Comparison of ENCODE assay signal across 13 mouse cellular contexts in genomic region chr17:31242764-31243163, GRCm38 (mm10). TPM values are rescaled to one million over a fixed set of nuclear protein-coding genes. Genes with fewer than 3 reads are reported as not detected.
DNase-seq lines count a peak whose midpoint lies in the region; ATAC-seq and TF ChIP-seq lines count a peak whose summit lies in the region.
"Had no signal": no experiment of that assay in that cellular context is flagged by ENCODE, and none has a peak within 500 bp of the region (broad histone marks: within the 10 kb centered on the region; RNA-seq: fewer than 3 reads in every experiment).

No protein-coding gene starts in this region.

- no peak for DNase-seq in forebrain, postnatal 0 days
- no peak for DNase-seq in forebrain, embryonic 11.5 days (ENCODE audit: low spot score)
- no peak for DNase-seq in lung, adult 2 months
- no peak for DNase-seq in lung, adult 18-20 months
- peak; percentile 68 for DNase-seq in splenic B cell, adult 2 months (ENCODE audit: low read depth, low spot score)
- no peak for DNase-seq in frontal cortex, postnatal 10 days (ENCODE audit: low spot score in 2 of 2)

- H3K4me1 ChIP-seq in forebrain, postnatal 0 days (ENCODE audit: insufficient read depth), result no peaks in the 10 kb centered on the region
- no peaks in the 10 kb centered on the region for H3K4me1 ChIP-seq in forebrain, embryonic 11.5 days (replicated peaks; ENCODE audit: control insufficient read depth, insufficient read depth, low read length)
- H3K4me1 ChIP-seq in lung, adult 2 months (ENCODE audit: control insufficient read depth, insufficient read depth, low read length), result no peaks in the 10 kb centered on the region
- H3K4me1 ChIP-seq in ES-Bruce4 (ENCODE audit: control insufficient read depth, insufficient read depth, low read length), result no peaks in the 10 kb centered on the region
- H3K4me1 ChIP-seq: hindbrain, embryonic 15.5 days had no signal

- H3K9me3 ChIP-seq in forebrain, postnatal 0 days (ENCODE audit: low read length), result no peaks in the 10 kb centered on the region
- H3K9me3 ChIP-seq in forebrain, embryonic 11.5 days (ENCODE audit: control insufficient read depth, low read length), result no peaks in the 10 kb centered on the region
- no peaks in the 10 kb centered on the region for H3K9me3 ChIP-seq in ES-Bruce4 (replicated peaks; ENCODE audit: control insufficient read depth, insufficient read depth, low read length, poor library complexity, severe bottlenecking)
- H3K9me3 ChIP-seq: hindbrain, embryonic 15.5 days had no signal

- H3K27me3 ChIP-seq in forebrain, postnatal 0 days (ENCODE audit: insufficient read depth, low read length), result no peaks in the 10 kb centered on the region
- no peaks in the 10 kb centered on the region for H3K27me3 ChIP-seq in forebrain, embryonic 11.5 days (ENCODE audit: control insufficient read depth, insufficient read depth, low read length)
- no peaks in the 10 kb centered on the region for H3K27me3 ChIP-seq in ES-Bruce4 (ENCODE audit: control insufficient read depth, insufficient read depth, low read length, poor library complexity, severe bottlenecking)
- H3K27me3 ChIP-seq in splenic B cell, adult 2 months (ENCODE audit: control insufficient read depth, insufficient read depth, low read length, poor library complexity, severe bottlenecking), result no peaks in the 10 kb centered on the region
- H3K27me3 ChIP-seq: hindbrain, embryonic 15.5 days had no signal

- H3K4me2 ChIP-seq in forebrain, postnatal 0 days (ENCODE audit: low read depth), result no peak overlapping the region
- no peak overlapping the region for H3K4me2 ChIP-seq in forebrain, embryonic 11.5 days (ENCODE audit: low read depth, low read length, severe bottlenecking)
- H3K4me2 ChIP-seq: hindbrain, embryonic 15.5 days had no signal

- TF ChIP-seq CTCF in forebrain, postnatal 0 days (IDR thresholded peaks at IDR 0.05; ENCODE audit: low read depth), result peak; percentile 36; the same call in 1 of the 2 replicates
- TF ChIP-seq CTCF in lung, adult 2 months (IDR thresholded peaks at IDR 0.05; ENCODE audit: insufficient read depth, low read length), result peak; percentile 34
- peak; percentile 65 for TF ChIP-seq CTCF in ES-Bruce4 (IDR thresholded peaks at IDR 0.05; ENCODE audit: low read depth, low read length)

- no peak overlapping the region for H3K9ac ChIP-seq in forebrain, postnatal 0 days
- no peak overlapping the region for H3K9ac ChIP-seq in forebrain, embryonic 11.5 days (ENCODE audit: low read length)
- no peak overlapping the region for H3K9ac ChIP-seq in ES-Bruce4 (ENCODE audit: low read depth, poor library complexity, severe bottlenecking)
- H3K9ac ChIP-seq: hindbrain, embryonic 15.5 days had no signal

- WGBS in forebrain, postnatal 0 days, result 0% methylated on average over 1 of the region's 1 CpGs
- 0% methylated on average over 1 of the region's 1 CpGs for WGBS in forebrain, embryonic 11.5 days
- 0% methylated on average over 1 of the region's 1 CpGs for WGBS in lung, adult 2 months

- TF ChIP-seq EP300 in ES-Bruce4 (IDR thresholded peaks at IDR 0.05; ENCODE audit: insufficient read depth, low read depth, low read length), result no peak

- no peak for TF ChIP-seq POLR2A in lung, adult 2 months (IDR thresholded peaks at IDR 0.05; ENCODE audit: borderline replicate concordance, extremely low read depth, low read depth, low read length)
- no peak for TF ChIP-seq POLR2A in ES-Bruce4 (IDR thresholded peaks at IDR 0.05; ENCODE audit: insufficient read depth, low read length)

- no peaks in the 10 kb centered on the region for H3K36me3 ChIP-seq in forebrain, postnatal 0 days (ENCODE audit: insufficient read depth)
- no peaks in the 10 kb centered on the region for H3K36me3 ChIP-seq in forebrain, embryonic 11.5 days (ENCODE audit: control insufficient read depth, insufficient read depth, low read length)
- no peaks in the 10 kb centered on the region for H3K36me3 ChIP-seq in ES-Bruce4 (ENCODE audit: control insufficient read depth, insufficient read depth, low read length, poor library complexity, severe bottlenecking)
- no peaks in the 10 kb centered on the region for H3K36me3 ChIP-seq in splenic B cell, adult 2 months (ENCODE audit: control insufficient read depth, insufficient read depth, low read length, poor library complexity, severe bottlenecking)
- H3K36me3 ChIP-seq: G1E; hindbrain, embryonic 15.5 days had no signal

- no peak for ATAC-seq in forebrain, postnatal 0 days
- no peak for ATAC-seq in forebrain, embryonic 11.5 days (replicated peaks; ENCODE audit: low FRiP score)
- ATAC-seq in erythroid progenitor cell, adult 5-6 weeks (replicated peaks; ENCODE audit: low FRiP score, poor library complexity, severe bottlenecking), result no peak

- no peak overlapping the region for H3K4me3 ChIP-seq in forebrain, postnatal 0 days (ENCODE audit: low read depth, low read length)
- H3K4me3 ChIP-seq in forebrain, embryonic 11.5 days (ENCODE audit: low read depth, low read length), result no peak overlapping the region
- no peak overlapping the region for H3K4me3 ChIP-seq in lung, adult 2 months (replicated peaks; ENCODE audit: extremely low read depth, low read depth, low read length)
- no peak overlapping the region for H3K4me3 ChIP-seq in ES-Bruce4 (ENCODE audit: low read depth, low read length)
- H3K4me3 ChIP-seq: hindbrain, embryonic 15.5 days had no signal

- no peak overlapping the region for H3K27ac ChIP-seq in forebrain, postnatal 0 days (ENCODE audit: low read depth, low read length)
- no peak overlapping the region for H3K27ac ChIP-seq in forebrain, embryonic 11.5 days (ENCODE audit: low read depth, low read length)
- no peak overlapping the region for H3K27ac ChIP-seq in ES-Bruce4 (ENCODE audit: insufficient read depth, low read length)
- H3K27ac ChIP-seq: hindbrain, embryonic 15.5 days had no signal

RNA-seq across cellular contexts. Expression of gene Rsph1, which starts 34.4 kb away (rescaled TPM):
- 2.8 and 6.0 TPM in 2 replicates for total RNA-seq in forebrain, postnatal 0 days (2014; rRNA removed)
- 6.9 and 11.3 TPM in 2 replicates for polyA plus RNA-seq in forebrain, postnatal 0 days (2015; fragmentation: Nextera tagmentation; extraction: Ambion mirVana)
- 2.1 and 2.6 TPM in 2 replicates for polyA plus RNA-seq in forebrain, embryonic 11.5 days (2014; fragmentation: Nextera tagmentation; extraction: Ambion mirVana)
- polyA plus RNA-seq in lung, adult 2 months (2012; rRNA removed), result 6.9 and 11.7 TPM in 2 replicates
- polyA plus RNA-seq in ES-Bruce4 (2011; ENCODE audit: insufficient read depth, insufficient read length, low read depth, missing spikeins), result 11.3 and 11.5 TPM in 2 replicates
- 4.0 TPM in 1 of 2 replicates, not detected in the other for total RNA-seq in erythroid progenitor cell, adult 5-6 weeks (2015; ENCODE audit: low replicate concordance)
- total RNA-seq in erythroid progenitor cell, adult 5-6 weeks (2017; ENCODE audit: low replicate concordance), result not detected in 2 replicates
- total RNA-seq: G1E had no signal
- polyA plus RNA-seq: G1E had no signal

RNA-seq across cellular contexts. Expression of gene Ubash3a, which starts 35.1 kb away (rescaled TPM):
- total RNA-seq in forebrain, postnatal 0 days (2014; rRNA removed), result 0.14 and 0.54 TPM in 2 replicates
- not detected in 2 replicates for polyA plus RNA-seq in forebrain, postnatal 0 days (2015; fragmentation: Nextera tagmentation; extraction: Ambion mirVana)
- polyA plus RNA-seq in forebrain, embryonic 11.5 days (2014; fragmentation: Nextera tagmentation; extraction: Ambion mirVana), result 0.27 and 0.79 TPM in 2 replicates
- polyA plus RNA-seq in lung, adult 2 months (2012; rRNA removed), result 0.63 and 1.1 TPM in 2 replicates
- polyA plus RNA-seq in ES-Bruce4 (2011; ENCODE audit: insufficient read depth, insufficient read length, low read depth, missing spikeins), result 3.5 and 4.4 TPM in 2 replicates
- total RNA-seq in erythroid progenitor cell, adult 5-6 weeks (2015; ENCODE audit: low replicate concordance), result 5.0 and 6.8 TPM in 2 replicates
- total RNA-seq in erythroid progenitor cell, adult 5-6 weeks (2017; ENCODE audit: low replicate concordance), result 1.8 and 12.2 TPM in 2 replicates
- total RNA-seq: left cerebral cortex, adult 8-10 months had no signal
- polyA plus RNA-seq: G1E; hindbrain, embryonic 15.5 days had no signal

RNA-seq across cellular contexts. Expression of gene Slc37a1, which starts 43.8 kb away (rescaled TPM):
- total RNA-seq in forebrain, postnatal 0 days (2014; rRNA removed), result 10.0 and 15.3 TPM in 2 replicates
- 4.7 and 6.7 TPM in 2 replicates for polyA plus RNA-seq in forebrain, postnatal 0 days (2015; fragmentation: Nextera tagmentation; extraction: Ambion mirVana)
- 5.8 and 6.0 TPM in 2 replicates for polyA plus RNA-seq in forebrain, embryonic 11.5 days (2014; fragmentation: Nextera tagmentation; extraction: Ambion mirVana)
- 51.1 and 54.3 TPM in 2 replicates for polyA plus RNA-seq in lung, adult 2 months (2012; rRNA removed)
- 13.4 and 14.6 TPM in 2 replicates for polyA plus RNA-seq in ES-Bruce4 (2011; ENCODE audit: insufficient read depth, insufficient read length, low read depth, missing spikeins)
- 2.5 and 4.7 TPM in 2 replicates for total RNA-seq in erythroid progenitor cell, adult 5-6 weeks (2015; ENCODE audit: low replicate concordance)
- 0.23 and 1.2 TPM in 2 replicates for total RNA-seq in erythroid progenitor cell, adult 5-6 weeks (2017; ENCODE audit: low replicate concordance)
- polyA plus RNA-seq: G1E had no signal

RNA-seq across cellular contexts. Expression of gene Tmprss3, which starts 44.0 kb away (rescaled TPM):
- total RNA-seq in forebrain, postnatal 0 days (2014; rRNA removed), result not detected in 2 replicates
- polyA plus RNA-seq in forebrain, postnatal 0 days (2015; fragmentation: Nextera tagmentation; extraction: Ambion mirVana), result not detected in 2 replicates
- not detected in 2 replicates for polyA plus RNA-seq in forebrain, embryonic 11.5 days (2014; fragmentation: Nextera tagmentation; extraction: Ambion mirVana)
- polyA plus RNA-seq in lung, adult 2 months (2012; rRNA removed), result 0.05 and 0.11 TPM in 2 replicates
- polyA plus RNA-seq in ES-Bruce4 (2011; ENCODE audit: insufficient read depth, insufficient read length, low read depth, missing spikeins), result 0.24 TPM in 1 of 2 replicates, not detected in the other
- 1.8 TPM in 1 of 2 replicates, not detected in the other for total RNA-seq in erythroid progenitor cell, adult 5-6 weeks (2015; ENCODE audit: low replicate concordance)
- total RNA-seq in erythroid progenitor cell, adult 5-6 weeks (2017; ENCODE audit: low replicate concordance), result 0.15 TPM in 1 of 2 replicates, not detected in the other
- total RNA-seq: G1E had no signal
- polyA plus RNA-seq: G1E; gonadal fat pad, adult 2 months; hindbrain, embryonic 15.5 days; neural tube, embryonic 14.5 days had no signal
